Mouse (Mus musculus) kidney, postnatal 14 days (tissue): ENCODE measurements around the gene Sav1.

ENCODE experiments used
- DNase-seq: peaks from one replicate; pipeline ENCODE4 v3.0.0; 2022; ENCODE audit warnings: mixed read lengths

Sav1 gene

GRCm38 (mm10) chr12:69986786-69987497 lies at the start of gene Sav1:
TSS of gene Sav1 (minus strand) at chr12:69987002.
- peak; percentile 94 for DNase-seq

- no peak for DNase-seq
Observed at GRCm38 (mm10) chr12:70026233-70026632, 39.4 kb upstream of the Sav1 start.

GRCm38 (mm10) chr12:70025431-70025830 lies 38.6 kb upstream of the Sav1 start:
- DNase-seq = no peak

GRCm38 (mm10) chr12:70023580-70023979 lies 36.8 kb upstream of the Sav1 start:
- no peak for DNase-seq

GRCm38 (mm10) chr12:70018153-70018552 lies 31.4 kb upstream of the Sav1 start:
- DNase-seq = no peak

GRCm38 (mm10) chr12:70015936-70016335 lies 29.1 kb upstream of the Sav1 start:
- no peak for DNase-seq

GRCm38 (mm10) chr12:70011681-70012080 lies 24.9 kb upstream of the Sav1 start:
- no peak for DNase-seq

- no peak for DNase-seq
Observed at GRCm38 (mm10) chr12:70010356-70010755, 23.6 kb upstream of the Sav1 start.

GRCm38 (mm10) chr12:70005103-70005502 lies 18.3 kb upstream of the Sav1 start:
- no peak for DNase-seq

GRCm38 (mm10) chr12:69998186-69998983 lies 11.6 kb upstream of the Sav1 start:
- DNase-seq = no peak

GRCm38 (mm10) chr12:69995382-69995781 lies 8.6 kb upstream of the Sav1 start:
- no peak for DNase-seq

- DNase-seq = peak; percentile 55
Observed at GRCm38 (mm10) chr12:69986241-69986762, 500 bp downstream of the Sav1 start.

- no peak for DNase-seq
Observed at GRCm38 (mm10) chr12:69985546-69985945, 1.3 kb downstream of the Sav1 start.

GRCm38 (mm10) chr12:69982874-69983273 lies 3.9 kb downstream of the Sav1 start:
- peak; percentile 16 for DNase-seq

- DNase-seq = peak; percentile 54
Observed at GRCm38 (mm10) chr12:69977376-69977998, 9.3 kb downstream of the Sav1 start.

GRCm38 (mm10) chr12:69976688-69977087 lies 10.1 kb downstream of the Sav1 start:
- DNase-seq = no peak

GRCm38 (mm10) chr12:69973666-69974065 lies 13.1 kb downstream of the Sav1 start:
- DNase-seq = no peak

GRCm38 (mm10) chr12:69968154-69968553 lies 18.6 kb downstream of the Sav1 start:
- no peak for DNase-seq

GRCm38 (mm10) chr12:69967112-69967511 lies 19.7 kb downstream of the Sav1 start:
- DNase-seq = no peak

- DNase-seq = peak; percentile 42
Observed at GRCm38 (mm10) chr12:69966071-69966470, 20.7 kb downstream of the Sav1 start.

GRCm38 (mm10) chr12:69965644-69966043 lies 21.2 kb downstream of the Sav1 start:
- DNase-seq = no peak

GRCm38 (mm10) chr12:69963141-69963540 lies 23.7 kb downstream of the Sav1 start:
- no peak for DNase-seq

- DNase-seq = peak; percentile 70
Observed at GRCm38 (mm10) chr12:69962468-69962867, 24.3 kb downstream of the Sav1 start.
